Mouse (Mus musculus) urinary bladder, postnatal 4 days (tissue): ENCODE results near the gene Slc25a25.

ENCODE experiments used
- DNase-seq, 2 experiments: peaks; one replicate each; pipeline ENCODE4 v3.0.0; 2021 to 2022; ENCODE audit warnings: low spot score in 2 of 2

Gene Slc25a25

DNA sequence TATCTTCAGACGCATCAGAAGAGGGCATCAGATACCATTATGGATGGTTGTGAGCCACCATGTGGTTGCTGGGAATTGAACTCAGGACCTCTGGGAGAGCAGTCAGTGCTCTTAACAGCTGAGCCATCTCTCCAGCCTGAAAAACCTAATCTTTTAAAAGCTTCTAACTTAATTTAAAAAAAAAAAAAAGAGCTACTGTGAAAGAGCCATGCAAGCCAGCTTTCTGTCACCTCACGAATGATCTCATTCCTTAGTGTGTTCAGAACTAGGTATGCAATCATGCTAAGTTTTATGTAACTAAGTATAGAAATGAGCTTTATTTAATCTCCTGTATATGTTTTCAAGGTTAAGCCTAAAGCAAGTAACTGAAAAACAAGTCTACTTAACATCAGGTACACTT is 8.4 kb upstream of the Slc25a25 start:
- DNase-seq, result no peak

DNA sequence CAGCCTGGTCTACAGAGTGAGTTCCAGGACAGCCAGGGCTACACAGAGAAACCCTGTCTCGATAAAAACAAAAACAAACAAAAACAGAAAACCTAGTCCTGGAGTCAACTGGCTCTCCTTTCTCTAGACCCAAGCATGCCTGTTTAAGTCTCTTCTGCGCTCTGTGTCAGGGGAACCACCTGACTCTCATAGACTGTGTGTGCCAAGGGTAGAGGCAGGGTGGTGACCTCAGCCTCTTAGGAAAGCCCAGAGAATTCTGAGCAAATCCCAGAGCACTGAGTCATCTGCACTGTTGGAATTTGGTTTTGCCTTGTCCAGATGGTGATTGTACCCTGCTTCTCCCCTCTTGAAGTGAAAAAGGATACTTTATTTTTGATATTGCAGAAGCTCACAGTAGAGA is 7.1 kb upstream of the Slc25a25 start:
- no peak for DNase-seq

DNA sequence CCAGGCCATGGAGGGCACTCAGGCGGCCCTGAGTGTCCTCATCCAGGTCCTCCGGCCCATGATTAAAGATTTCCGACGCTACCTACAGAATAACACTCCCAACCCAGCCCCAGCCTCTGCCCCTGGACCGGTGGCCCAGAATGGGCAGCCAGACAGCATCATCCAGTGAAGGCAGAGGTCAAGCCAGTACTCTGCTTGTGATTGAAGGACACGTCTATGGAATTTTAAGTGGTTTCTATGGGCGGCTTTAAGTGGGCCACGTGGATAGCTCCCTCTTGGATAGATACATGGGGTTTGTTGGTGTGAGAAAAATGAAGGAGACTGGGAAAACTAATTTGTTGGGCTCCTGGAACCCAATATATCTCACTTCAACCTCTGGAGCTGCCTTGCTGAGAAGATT is 3.9 kb upstream of the Slc25a25 start:
- DNase-seq, result no peak

DNA sequence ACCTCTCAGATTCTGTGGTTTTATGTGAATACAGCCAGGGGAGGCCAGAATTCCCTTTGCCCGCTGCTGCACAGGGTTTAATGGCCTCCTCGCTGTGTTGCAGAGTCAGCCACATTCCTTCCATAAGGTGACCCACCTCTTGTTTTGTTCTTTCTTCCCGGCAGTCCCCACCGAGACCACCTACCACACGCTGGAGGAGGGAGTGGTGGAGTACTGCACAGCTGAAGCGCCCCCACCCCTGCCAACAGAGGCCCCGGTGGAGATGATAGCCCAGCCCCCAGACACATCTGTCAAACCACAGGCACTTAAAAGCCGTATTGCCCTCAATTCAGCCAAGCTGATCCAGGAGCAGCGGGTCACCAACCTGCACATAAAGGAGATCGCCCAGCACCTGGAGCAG is 3.4 kb upstream of the Slc25a25 start:
- DNase-seq, result no peak

DNA sequence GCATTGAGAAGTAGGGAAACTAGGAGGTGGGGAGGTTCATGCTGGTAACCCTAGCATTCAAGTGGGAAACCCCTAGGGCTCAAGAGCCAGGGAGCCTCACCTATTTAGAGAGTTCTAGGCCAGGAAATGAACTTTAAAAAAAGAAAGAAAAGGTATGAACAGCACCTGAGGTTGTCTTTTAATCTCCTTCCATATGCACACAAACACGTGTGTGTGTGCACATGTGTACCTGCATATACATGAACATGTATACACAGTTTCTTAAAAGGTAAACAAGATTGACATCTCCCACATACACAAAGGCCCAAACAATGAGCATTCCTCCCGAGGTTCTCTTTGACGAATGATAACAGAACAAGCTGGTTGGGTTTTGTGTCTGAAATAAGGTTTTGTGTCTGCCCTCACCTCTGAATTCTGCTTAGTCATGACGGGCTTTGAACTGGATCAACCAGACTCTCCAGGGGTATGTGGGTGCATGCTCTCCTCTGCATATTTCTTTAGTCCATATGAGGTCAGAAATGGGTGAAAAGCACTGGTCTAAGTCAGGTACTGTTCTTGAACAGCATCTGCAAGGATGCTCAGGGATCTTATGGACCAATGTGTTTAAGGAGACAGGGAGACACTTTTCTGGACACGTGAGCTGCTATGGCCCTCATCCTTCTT is 2.5 kb upstream of the Slc25a25 start:
- DNase-seq, result no peak

DNA sequence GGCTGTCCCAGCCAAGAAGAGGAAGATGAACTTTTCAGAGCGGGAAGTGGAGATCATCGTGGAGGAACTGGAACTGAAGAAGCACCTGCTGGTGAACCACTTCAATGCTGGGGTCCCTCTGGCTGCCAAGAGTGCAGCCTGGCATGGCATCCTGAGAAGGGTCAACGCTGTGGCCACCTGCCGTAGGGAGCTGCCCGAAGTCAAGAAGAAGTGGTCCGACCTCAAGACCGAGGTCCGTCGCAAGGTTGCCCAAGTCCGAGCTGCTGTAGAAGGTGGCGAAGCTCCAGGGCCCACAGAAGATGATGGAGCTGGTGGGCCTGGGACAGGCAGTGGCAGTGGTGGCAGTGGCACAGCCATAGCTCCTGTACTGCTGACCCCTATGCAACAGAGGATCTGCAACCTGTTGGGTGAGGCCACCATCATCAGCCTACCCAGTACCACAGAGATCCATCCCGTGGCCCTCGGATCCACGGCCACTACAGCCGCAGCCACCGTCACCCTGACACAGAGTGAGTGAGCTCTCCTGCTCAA is 1.3 kb upstream of the Slc25a25 start:
- DNase-seq, result no peak

DNA sequence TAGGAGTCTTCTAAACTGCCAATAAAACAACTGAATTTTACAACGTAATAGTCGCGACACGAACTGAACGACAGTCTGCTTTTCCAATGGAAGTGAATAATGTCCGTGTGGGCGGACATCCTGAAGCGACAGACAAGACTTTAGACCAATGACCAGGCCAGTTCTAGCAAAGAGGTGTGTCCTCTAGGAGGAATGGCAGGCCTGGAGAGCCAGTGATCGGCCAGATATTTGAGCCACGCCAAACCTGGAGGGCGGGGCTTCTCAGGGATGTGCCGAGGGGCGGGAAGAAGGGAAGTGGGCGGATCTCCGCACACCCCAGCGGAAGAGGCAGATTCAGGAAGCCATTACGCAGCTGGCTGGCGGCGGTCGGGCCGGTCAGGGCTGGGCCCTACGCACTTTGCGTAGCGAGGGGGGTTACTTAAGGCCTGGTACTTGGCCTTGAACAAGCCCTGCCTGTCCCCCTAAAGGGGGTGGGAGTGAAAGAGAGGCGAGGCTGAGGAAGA is 676 bp upstream of the Slc25a25 start:
- peak; percentile 97 to 99 for DNase-seq

DNA sequence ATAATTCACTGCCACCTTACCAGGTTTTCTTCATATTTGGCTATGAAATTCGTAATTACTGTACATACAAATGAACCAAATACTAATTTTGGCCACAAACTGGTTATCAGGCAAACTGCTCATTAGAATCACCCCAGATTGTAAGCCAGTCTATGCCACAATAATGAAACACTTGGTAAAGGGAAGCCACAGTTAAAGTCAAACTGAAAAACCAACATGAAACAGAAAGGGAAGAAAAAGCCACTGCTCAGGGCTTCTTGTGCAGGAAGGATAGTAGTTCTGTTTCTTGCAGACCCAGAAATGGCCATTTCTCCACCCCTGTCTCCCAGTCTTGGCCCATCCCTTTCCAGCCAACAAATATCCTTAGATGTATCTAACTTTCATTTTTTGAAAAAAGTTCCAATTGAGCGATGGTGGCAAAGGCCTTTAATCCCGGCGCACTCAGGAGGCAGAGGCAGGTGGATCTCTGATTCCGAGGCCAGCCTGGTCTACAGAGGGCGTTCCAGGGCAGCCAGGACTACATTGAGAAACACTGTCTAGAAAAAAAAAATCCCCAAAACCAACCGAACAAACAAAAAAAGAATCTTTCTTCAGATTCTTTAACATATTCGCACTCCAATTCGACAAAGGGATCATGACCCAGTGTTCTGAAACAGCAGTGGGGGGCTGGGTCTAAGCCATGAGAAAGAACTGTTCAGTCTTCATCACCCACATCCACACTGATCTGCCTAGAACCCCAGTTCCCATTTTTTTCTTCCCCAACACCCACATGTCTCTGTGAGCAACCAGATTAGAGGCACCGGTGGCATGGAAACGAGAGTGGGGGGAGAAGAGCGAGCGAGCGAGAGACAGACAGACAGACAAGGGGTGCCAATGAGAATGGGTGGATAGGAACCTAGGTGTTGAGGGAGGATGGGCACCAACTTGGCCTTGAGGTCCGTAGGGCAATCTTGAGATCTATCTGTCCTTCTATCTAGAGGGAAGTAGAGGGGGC is 1.2 kb downstream of the Slc25a25 start, which contains the start of gene Naif1:
Gene Naif1, plus strand, starts transcription at position 697 of the 994 bp plus-strand sequence.
- DNase-seq, result no peak

DNA sequence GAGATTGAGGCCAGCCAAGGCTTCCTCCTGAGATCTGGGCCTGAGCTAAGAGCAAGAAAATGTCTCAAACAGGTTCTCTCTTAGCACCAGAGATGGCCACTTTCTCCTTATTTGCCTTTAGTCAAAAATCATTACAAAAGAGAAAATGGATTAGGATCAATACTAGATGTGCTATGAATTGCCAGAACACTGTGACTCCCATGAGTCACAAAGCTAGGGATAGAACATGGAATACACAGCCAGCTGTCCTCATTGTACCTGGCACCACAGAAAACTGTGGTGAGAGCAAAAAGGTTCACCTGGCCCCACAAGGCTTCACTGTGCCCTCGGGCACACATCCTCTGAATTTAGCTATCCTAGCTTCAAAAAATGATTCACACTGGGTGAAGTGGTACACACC is 2.8 kb downstream of the Slc25a25 start:
- DNase-seq, result no peak

DNA sequence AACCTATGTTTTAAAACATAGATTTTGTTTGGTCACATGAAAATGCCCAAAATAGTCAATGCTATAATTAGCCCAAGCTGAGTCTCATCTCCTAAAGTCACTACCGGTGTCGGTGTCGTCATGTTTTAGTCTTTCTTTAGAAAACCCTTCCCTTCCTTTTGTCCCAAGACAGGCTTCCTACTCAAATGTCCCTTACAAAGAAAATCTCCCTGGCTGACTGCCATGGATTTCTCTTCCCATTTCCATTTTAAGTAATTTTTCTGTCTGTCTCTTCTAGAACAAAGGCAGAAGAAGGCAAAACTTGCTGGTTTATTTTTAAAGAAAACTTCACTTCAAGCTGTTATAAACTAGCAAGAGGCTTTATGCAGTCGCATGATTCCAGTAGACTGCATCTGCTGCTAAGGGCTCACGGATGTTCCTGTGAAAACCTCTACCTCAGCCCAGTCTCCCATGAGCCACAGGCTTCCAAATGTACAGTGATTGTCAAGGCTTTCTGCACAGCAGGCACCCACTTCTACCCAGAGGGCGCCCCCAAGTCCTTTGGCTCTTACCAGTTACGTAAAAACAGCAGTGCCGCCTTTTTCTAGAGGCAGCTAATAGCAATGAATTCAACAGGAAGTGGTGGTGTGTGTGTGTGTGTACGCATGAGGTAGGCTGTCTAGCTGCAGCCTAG is 3.8 kb downstream of the Slc25a25 start:
- DNase-seq, result no peak

DNA sequence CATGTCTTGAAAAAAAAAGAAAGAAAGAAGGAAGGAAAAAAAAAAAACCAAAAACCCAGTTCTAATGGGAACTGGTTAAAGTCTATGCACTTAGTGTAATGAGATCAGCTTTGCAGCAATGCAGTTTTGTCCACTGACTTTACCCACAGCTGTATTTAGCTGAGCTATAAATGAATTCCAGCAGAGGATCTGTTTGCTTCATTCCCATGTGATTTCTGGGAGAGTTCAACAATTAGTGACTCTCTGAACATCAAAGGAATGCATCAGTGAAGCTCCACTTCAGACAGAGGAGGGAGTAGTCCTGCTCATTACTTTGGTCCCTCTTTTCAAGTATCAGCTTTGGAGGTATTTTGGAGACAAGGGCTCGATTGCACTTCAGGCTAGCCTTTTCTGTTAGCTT is 5.7 kb downstream of the Slc25a25 start:
- DNase-seq, result no peak

DNA sequence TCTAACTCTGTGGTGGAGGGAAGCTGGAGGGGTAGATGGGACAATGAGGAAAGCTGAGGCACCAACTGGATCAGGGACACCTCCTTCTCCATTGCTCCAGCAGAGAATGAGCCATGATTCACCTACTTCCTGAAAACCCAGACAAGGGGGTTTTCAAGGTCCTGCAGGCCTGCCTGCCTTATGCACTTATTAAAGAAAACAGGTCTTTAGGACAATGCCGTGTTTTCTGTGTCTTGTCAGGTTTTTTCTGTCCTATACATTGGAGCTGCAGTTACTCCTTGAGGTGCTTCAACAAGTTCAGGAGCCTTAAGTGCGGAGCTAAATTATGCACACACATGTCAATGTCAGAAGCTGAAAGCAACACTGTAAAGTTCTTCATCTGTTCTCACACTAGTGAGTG is 9.7 kb downstream of the Slc25a25 start:
- DNase-seq, result no peak

DNA sequence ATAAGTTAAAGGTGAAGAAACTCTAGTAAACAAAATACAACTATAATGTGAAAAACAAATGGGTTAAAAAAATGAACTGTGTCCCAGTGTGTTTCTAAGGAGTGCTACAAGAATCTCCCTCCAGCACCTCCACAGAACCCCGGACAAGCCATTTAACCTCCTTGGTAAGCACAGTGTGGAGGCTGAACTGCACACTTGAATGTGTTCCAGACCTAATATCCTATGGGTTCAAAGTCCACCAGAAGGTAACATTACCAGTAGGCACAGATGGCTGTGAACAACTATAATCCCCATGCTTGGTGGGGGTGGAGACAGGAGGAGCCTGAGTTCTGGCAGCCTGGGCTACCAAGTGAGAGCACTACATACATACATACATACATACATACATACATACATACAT is 10.6 kb downstream of the Slc25a25 start:
- no peak for DNase-seq

DNA sequence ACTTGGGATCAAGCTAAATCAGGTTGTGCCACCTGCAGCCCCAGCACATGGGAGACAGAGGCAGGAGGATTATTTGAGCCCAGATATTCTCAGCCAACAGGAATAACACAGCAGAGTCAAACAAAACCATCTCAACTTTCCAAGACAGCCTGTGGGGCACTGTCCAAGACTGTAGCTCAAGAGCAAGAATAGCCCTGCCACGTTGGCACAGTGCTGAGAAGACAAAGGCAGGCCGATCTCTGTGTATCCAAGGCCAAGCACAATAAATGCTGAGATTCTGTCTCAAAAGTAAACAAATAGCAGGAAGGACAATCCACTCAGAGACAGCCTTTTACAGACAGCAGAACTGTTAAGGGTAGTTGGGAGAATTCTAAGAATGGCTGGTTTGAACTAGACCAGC is 11.1 kb downstream of the Slc25a25 start:
- DNase-seq, result no peak

DNA sequence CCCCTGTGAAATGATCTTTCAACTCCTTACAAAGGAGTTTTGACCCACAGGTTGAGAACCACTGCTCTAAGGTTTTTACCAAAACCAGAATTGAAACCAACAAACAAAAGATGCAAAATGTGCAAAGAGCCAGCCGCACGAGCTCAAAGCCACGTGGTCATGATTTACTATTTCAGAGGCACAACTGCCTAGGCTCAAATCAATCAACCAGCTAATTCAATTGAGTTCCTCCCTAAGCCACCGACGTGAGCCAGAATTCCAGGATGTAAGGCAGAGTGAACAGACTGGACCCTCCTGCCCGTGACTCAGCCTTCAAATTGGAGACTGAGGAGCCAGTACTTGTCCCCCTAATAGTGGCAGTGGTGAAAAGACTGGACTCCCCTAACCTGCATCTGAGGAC is 12.1 kb downstream of the Slc25a25 start:
- no peak for DNase-seq

DNA sequence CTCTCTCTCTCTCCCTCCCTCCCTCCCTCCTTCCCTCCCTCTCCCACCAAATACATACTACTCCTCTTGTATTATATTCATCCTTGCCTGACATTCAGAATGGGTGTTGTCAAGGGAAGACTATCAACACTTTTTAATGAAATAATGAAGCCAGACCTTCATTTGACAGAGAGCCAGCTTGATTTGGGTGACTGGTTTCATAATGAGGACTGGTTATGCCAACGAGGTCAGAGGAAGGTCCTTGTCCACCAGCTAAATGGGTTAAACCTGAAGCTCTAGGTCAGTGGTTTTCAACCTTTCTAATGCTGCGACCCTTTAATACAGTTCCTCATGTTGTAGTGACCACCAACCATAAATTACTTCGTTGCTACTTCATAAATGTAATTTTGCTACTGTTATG is 12.5 kb downstream of the Slc25a25 start:
- DNase-seq, result no peak

DNA sequence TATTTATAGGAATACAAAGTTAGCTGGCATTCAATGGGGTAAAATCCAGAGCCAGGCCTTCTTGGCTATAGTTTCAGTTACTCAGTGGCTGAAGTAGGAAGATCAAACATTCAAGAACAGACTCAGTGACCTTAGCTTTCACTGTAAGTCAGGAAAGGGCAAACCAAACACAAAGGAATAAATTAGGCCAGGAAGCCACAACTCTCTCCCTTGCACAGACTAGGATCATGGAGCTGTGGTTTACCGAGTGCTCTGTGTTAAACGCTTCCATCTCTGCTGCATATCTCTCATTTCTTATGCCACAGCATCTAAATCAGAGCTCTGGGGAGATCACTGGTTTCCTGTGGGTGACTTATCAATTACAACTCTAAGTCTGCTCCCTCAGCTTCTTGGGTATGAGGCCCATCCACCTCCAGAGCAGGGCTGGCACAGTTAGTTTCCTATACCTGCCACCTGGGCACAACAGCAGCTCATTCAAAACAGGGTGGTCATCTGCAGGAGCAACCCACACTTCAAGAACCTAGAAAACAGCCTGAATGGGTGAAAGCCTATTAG is 13.6 kb downstream of the Slc25a25 start:
- no peak for DNase-seq

DNA sequence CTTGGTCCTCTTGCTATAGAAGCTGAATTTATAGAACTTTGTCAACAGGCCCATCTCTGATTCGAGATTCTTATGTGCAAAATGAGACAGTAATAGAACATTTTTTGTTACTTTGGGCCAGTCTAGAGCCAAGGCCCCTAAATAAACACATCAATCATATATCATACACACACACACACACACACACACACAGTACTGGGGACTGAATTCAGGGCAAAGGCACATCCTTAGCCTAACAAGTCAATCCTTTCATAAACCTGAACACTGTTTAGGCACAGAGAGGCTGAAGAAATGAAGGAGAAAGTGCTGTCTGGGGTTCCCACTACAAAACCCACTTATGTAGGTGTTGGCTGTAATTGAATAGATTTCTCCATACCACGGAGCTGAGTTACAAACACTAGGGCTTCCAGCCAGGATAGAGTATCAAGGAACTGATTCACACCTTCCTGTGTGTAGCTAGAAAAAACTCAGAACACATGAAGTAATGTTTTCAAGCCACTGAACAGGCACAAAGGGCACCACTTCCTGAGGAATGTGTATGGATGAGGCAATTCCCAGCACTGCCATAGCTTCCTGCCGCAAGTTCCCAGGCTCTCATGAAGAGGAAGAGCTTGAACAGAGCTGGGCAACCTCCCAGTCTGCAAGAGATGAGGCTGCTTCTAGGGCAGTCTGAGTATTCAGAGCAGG is 14.4 kb downstream of the Slc25a25 start:
- no peak for DNase-seq

DNA sequence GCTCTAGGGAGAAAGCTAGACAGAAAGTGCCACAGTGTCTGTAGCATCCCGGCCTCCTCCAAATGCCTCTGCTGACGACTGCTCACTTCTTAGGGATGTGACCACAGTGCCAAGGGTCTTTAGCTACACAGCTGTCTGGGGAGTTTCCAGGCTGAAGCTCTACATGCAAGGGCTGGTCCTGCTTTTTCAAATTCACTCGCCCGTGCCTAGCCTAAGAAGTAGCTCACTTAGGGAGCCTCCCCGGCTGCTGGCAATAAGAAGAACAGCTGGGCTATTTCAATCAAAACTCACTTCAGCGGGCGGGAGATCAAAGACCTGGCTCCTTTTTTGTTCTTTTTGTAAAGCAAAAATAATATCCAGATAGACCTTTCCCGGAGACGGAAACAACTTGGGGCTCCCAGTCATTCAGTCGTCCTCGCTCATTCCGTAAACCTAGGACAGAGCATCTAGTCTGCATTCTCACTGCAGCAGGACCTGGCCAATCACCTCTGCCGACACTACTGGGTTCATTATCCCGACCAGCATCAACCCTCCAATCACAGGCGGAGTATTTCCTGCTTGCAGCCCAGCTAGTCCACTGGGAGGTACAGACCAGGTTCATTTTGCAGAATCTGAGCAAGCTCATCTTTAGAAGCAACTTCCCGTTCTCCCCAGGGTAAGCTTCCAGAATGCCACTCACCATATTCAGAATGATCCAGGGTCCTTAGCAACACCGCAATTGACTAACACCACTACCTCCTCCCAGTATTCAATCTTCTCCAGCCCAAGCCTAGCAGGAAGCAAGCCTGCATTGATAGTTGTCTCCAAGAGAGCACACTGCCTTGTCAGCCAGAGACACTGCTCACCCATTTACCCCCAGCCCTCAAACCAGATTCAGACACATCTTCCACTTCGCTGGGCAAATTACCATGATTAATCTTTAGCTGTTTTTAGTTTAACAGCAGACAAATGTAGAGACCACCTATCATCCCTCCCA is 20.3 kb downstream of the Slc25a25 start:
- peak; percentile 68 to 71 for DNase-seq
